Mouse (Mus musculus) liver, adult 2 months (tissue): ENCODE measurements around the gene Gnl2.

Source experiments
- CTCF ChIP-seq: fragments of 200-500 bp; IDR thresholded peaks from 2 replicates; pipeline ENCODE4 v1.5.1; 2011; ENCODE audit warnings: low read depth, low read length, control low read depth
- POLR2A ChIP-seq: fragments of 200-500 bp; IDR thresholded peaks from 2 replicates; pipeline ENCODE4 v1.6.1; 2011; ENCODE audit warnings: low read length, control low read depth; ENCODE audit not compliant: insufficient read depth; ENCODE audit errors: extremely low read depth

GRCm38 (mm10) chr4:124973296-124973695 lies 43.1 kb upstream of the Gnl2 start:
- TF ChIP-seq CTCF (no peak), POLR2A (no peak)
